Mouse (Mus musculus) myocyte (in vitro differentiated cells): ENCODE data around the gene Slc2a1.

ENCODE experiments used
- CEBPB ChIP-seq: IDR thresholded peaks from 2 replicates; pipeline ENCODE4 v1.6.1; 2011; ENCODE audit warnings: mild to moderate bottlenecking, moderate library complexity; ENCODE audit not compliant: poor library complexity, insufficient read depth, severe bottlenecking
- E2F4 ChIP-seq: IDR thresholded peaks from one replicate; pipeline ENCODE4 v1.6.1; 2011; ENCODE audit warnings: mild to moderate bottlenecking, control low read depth, moderate library complexity; ENCODE audit not compliant: insufficient read depth
- MYOG ChIP-seq, 3 experiments: IDR thresholded peaks; one replicate each; pipeline ENCODE4 v1.6.1; 2011; ENCODE audit warnings: control low read depth in 2 of 3, low read depth in 2 of 3, mild to moderate bottlenecking in 2 of 3; ENCODE audit not compliant: insufficient read length in 2 of 3, control insufficient read depth in 1 of 3, insufficient read depth in 1 of 3
- POLR2A ChIP-seq: IDR thresholded peaks from one replicate; pipeline ENCODE4 v1.6.1; 2011; ENCODE audit warnings: low read depth, mild to moderate bottlenecking, control low read depth, moderate library complexity; ENCODE audit not compliant: insufficient read length
- POLR2AphosphoS2 ChIP-seq: IDR thresholded peaks from one replicate; pipeline ENCODE4 v1.6.1; 2011; ENCODE audit warnings: low read depth, control low read depth; ENCODE audit not compliant: insufficient read length
- REST ChIP-seq: IDR thresholded peaks from one replicate; pipeline ENCODE4 v1.6.1; 2011; ENCODE audit warnings: mild to moderate bottlenecking, control low read depth, moderate library complexity; ENCODE audit not compliant: insufficient read depth, insufficient read length

DNA sequence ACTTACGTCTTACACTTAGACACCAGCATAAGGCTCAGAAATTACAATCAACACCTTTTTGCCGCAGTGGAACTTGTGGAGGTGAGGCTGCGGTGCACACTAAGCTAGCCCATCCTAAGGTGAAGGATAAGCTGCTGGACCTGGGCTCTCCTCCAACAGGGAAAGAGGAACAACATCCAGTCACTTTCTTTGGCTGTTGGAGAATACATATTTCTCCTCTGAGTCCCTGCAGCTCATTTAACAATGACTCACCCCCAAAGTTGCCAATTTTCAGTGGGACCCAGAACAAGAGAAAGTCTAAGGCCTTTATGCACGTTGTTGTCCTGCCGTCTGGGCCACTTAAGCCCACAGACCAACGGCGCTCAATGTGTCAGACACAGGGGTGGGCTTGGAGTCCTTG lies 38.3 kb downstream of the Slc2a1 start:
- no peak for TF ChIP-seq E2F4
- no peak for TF ChIP-seq CEBPB
- no peak for TF ChIP-seq MYOG (IDR thresholded peaks at IDR 0.05; ENCODE audit: control insufficient read depth in 1 of 3, insufficient read depth in 1 of 3, insufficient read length in 2 of 3, low read depth in 2 of 3)
- TF ChIP-seq POLR2AphosphoS2, result no peak
- no peak for TF ChIP-seq POLR2A
- no peak for TF ChIP-seq REST
